Mouse (Mus musculus) hindbrain, embryonic 15.5 days (tissue): ENCODE measurements around the gene 2310034C09Rik. TPM values are rescaled to one million over a fixed set of nuclear protein-coding genes. Genes with fewer than 3 reads are reported as not detected.
"Not testable (repeated sequence)": the region's sequence is repeated elsewhere in the genome, so short reads cannot be mapped to it uniquely, and the experiment has no call there.

Source experiments
- ATAC-seq: fragments of 200-750 bp; cut with Nextera tagmentation; 2 replicates; pipeline ENCODE4 v1.8.0; 2017; ENCODE audit warnings: low read depth, moderate number of reproducible peaks, moderate TSS enrichment; ENCODE audit not compliant: low FRiP score
- H3K27ac ChIP-seq: fragments of 300-500 bp; sonication (generic); replicated peaks from 2 replicates; pipeline ENCODE4 v1.5.1; 2015; ENCODE audit warnings: mild to moderate bottlenecking, inconsistent platforms
- H3K27me3 ChIP-seq: fragments of 300-500 bp; sonication (generic); 2 replicates; pipeline ENCODE4 v1.6.1; 2015; ENCODE audit warnings: control low read depth, inconsistent platforms
- H3K36me3 ChIP-seq: fragments of 300-500 bp; sonication (generic); 2 replicates; pipeline ENCODE4 v1.6.1; 2015; ENCODE audit warnings: control low read depth, inconsistent platforms
- H3K4me1 ChIP-seq: fragments of 300-500 bp; sonication (generic); replicated peaks from 2 replicates; pipeline ENCODE4 v1.6.1; 2015; ENCODE audit warnings: control low read depth, inconsistent platforms
- H3K4me2 ChIP-seq: fragments of 300-500 bp; sonication (generic); 2 replicates; pipeline ENCODE4 v1.6.1; 2015; ENCODE audit warnings: moderate library complexity, mild to moderate bottlenecking, inconsistent platforms
- H3K4me3 ChIP-seq: fragments of 300-500 bp; sonication (generic); 2 replicates; pipeline ENCODE4 v1.5.1; 2015; ENCODE audit warnings: mild to moderate bottlenecking, inconsistent platforms
- H3K9ac ChIP-seq: fragments of 300-500 bp; sonication (generic); 2 replicates; pipeline ENCODE4 v1.6.1; 2015; ENCODE audit warnings: inconsistent platforms
- H3K9me3 ChIP-seq: fragments of 300-500 bp; sonication (generic); 2 replicates; pipeline ENCODE4 v1.6.1; 2016; ENCODE audit warnings: control low read depth, inconsistent platforms
- WGBS: fragments of 180-500 bp; shearing (Covaris S2); methylation state at CpG from one replicate; pipeline ENCODE4 v1.1.7; 2015; 5-methylcytosine and 5-hydroxymethylcytosine counted together
- polyA plus RNA-seq: library from polyadenylated mRNA; unstranded; fragments of >200 nt; fragmentation: Nextera tagmentation; extraction: Ambion mirVana; gene quantifications from 2 replicates; pipeline ENCODE4 v1.2.1, GENCODE M21; 2015

Gene 2310034C09Rik
- polyA plus RNA-seq: not detected in 2 replicates

- H3K27me3 ChIP-seq, H3K9me3 ChIP-seq, ATAC-seq, H3K4me2 ChIP-seq, H3K4me1 ChIP-seq, H3K27ac ChIP-seq, H3K4me3 ChIP-seq, H3K36me3 ChIP-seq, H3K9ac ChIP-seq: not testable (repeated sequence)
- 92% methylated on average over 3 of the region's 3 CpGs for WGBS
Measured at GRCm38 (mm10) chr16:88758547-88758946, at the start of gene 2310034C09Rik. 2310034C09Rik (plus strand) TSS chr16:88758847.

- 75% methylated on average over 4 of the region's 4 CpGs for WGBS
Measured at GRCm38 (mm10) chr16:88710757-88711156, 47.9 kb upstream of the 2310034C09Rik start.

GRCm38 (mm10) chr16:88711245-88711644, 47.4 kb upstream of the 2310034C09Rik start:
- Histone ChIP-seq H3K9ac (no peak overlapping the region), H3K36me3 (no peaks in the 10 kb centered on the region), H3K4me3 (no peak overlapping the region), H3K4me2 (no peak overlapping the region), H3K4me1 (no peaks in the 10 kb centered on the region), H3K27ac (no peak overlapping the region), H3K9me3 (no peaks in the 10 kb centered on the region), H3K27me3 (no peaks in the 10 kb centered on the region)
- WGBS: 87% methylated on average over 6 of the region's 6 CpGs
- no peak for ATAC-seq

More at GRCm38 (mm10) chr16:88710757-88711156, 47.9 kb upstream of the 2310034C09Rik start:
- Histone ChIP-seq H3K4me1 (no peaks in the 10 kb centered on the region), H3K4me2 (no peak overlapping the region), H3K9me3 (no peaks in the 10 kb centered on the region), H3K36me3 (no peaks in the 10 kb centered on the region), H3K4me3 (no peak overlapping the region), H3K27ac (no peak overlapping the region), H3K9ac (no peak overlapping the region), H3K27me3 (no peaks in the 10 kb centered on the region)
- no peak for ATAC-seq

GRCm38 (mm10) chr16:88716549-88716948, 42.1 kb upstream of the 2310034C09Rik start:
- no peak overlapping the region for H3K27ac ChIP-seq
- H3K4me1 ChIP-seq: no peaks in the 10 kb centered on the region
- no peak overlapping the region for H3K4me2 ChIP-seq
- no peak overlapping the region for H3K4me3 ChIP-seq
- H3K27me3 ChIP-seq: no peaks in the 10 kb centered on the region
- no peak overlapping the region for H3K9ac ChIP-seq
- no peaks in the 10 kb centered on the region for H3K9me3 ChIP-seq
- no peak for ATAC-seq
- H3K36me3 ChIP-seq: no peaks in the 10 kb centered on the region

- no peaks in the 10 kb centered on the region for H3K27me3 ChIP-seq
Measured at GRCm38 (mm10) chr16:88720031-88720430, 38.6 kb upstream of the 2310034C09Rik start.

GRCm38 (mm10) chr16:88728812-88729275, 29.8 kb upstream of the 2310034C09Rik start, which contains the start of gene Krtap13-1:
Krtap13-1 (plus strand) TSS chr16:88728862.
- no peak within 1 kb of the TSS for H3K4me3 ChIP-seq
- no peaks in the 10 kb centered on the region for H3K4me1 ChIP-seq
- WGBS: 86% methylated on average over 4 of the region's 4 CpGs
- H3K27ac ChIP-seq: no peak within 1 kb of the TSS
- ATAC-seq: no peak
- no peaks in the 10 kb centered on the region for H3K9me3 ChIP-seq
- H3K27me3 ChIP-seq: no peaks in the 10 kb centered on the region
- H3K9ac ChIP-seq: no peak within 1 kb of the TSS
- no peak within 1 kb of the TSS for H3K4me2 ChIP-seq
- no peaks in the 10 kb centered on the region for H3K36me3 ChIP-seq

More at GRCm38 (mm10) chr16:88720031-88720430, 38.6 kb upstream of the 2310034C09Rik start:
- Histone ChIP-seq H3K27ac (no peak overlapping the region), H3K4me3 (no peak overlapping the region), H3K36me3 (no peaks in the 10 kb centered on the region), H3K9ac (no peak overlapping the region), H3K9me3 (no peaks in the 10 kb centered on the region), H3K4me2 (no peak overlapping the region), H3K4me1 (no peaks in the 10 kb centered on the region)
- 19% methylated on average over 1 of the region's 1 CpGs for WGBS
- ATAC-seq: no peak

- H3K4me2 ChIP-seq: no peak overlapping the region
- H3K4me3 ChIP-seq: no peak overlapping the region
- no peaks in the 10 kb centered on the region for H3K4me1 ChIP-seq
- no peak overlapping the region for H3K9ac ChIP-seq
- no peak overlapping the region for H3K27ac ChIP-seq
- no peak for ATAC-seq
- H3K36me3 ChIP-seq: no peaks in the 10 kb centered on the region
- H3K27me3 ChIP-seq: no peaks in the 10 kb centered on the region
- 43% methylated on average over 2 of the region's 2 CpGs for WGBS
- no peaks in the 10 kb centered on the region for H3K9me3 ChIP-seq
Measured at GRCm38 (mm10) chr16:88735391-88735790, 23.3 kb upstream of the 2310034C09Rik start.

GRCm38 (mm10) chr16:88744750-88745340, 13.8 kb upstream of the 2310034C09Rik start:
- no peak overlapping the region for H3K27ac ChIP-seq
- no peak for ATAC-seq

GRCm38 (mm10) chr16:88747943-88748342, 10.7 kb upstream of the 2310034C09Rik start:
- no peak overlapping the region for H3K27ac ChIP-seq
- H3K9ac ChIP-seq: no peak overlapping the region
- 64% methylated on average over 4 of the region's 4 CpGs for WGBS
- no peak overlapping the region for H3K4me3 ChIP-seq
- H3K27me3 ChIP-seq: no peaks in the 10 kb centered on the region
- H3K9me3 ChIP-seq: no peaks in the 10 kb centered on the region
- no peak overlapping the region for H3K4me2 ChIP-seq
- no peak for ATAC-seq
- no peaks in the 10 kb centered on the region for H3K4me1 ChIP-seq
- H3K36me3 ChIP-seq: no peaks in the 10 kb centered on the region

More at GRCm38 (mm10) chr16:88744750-88745340, 13.8 kb upstream of the 2310034C09Rik start:
- Histone ChIP-seq H3K27me3 (no peaks in the 10 kb centered on the region), H3K4me3 (no peak overlapping the region), H3K4me1 (no peaks in the 10 kb centered on the region), H3K4me2 (no peak overlapping the region), H3K9ac (no peak overlapping the region), H3K36me3 (no peaks in the 10 kb centered on the region), H3K9me3 (no peaks in the 10 kb centered on the region)
- WGBS: 72% methylated on average over 4 of the region's 4 CpGs

GRCm38 (mm10) chr16:88751535-88751934, 7.1 kb upstream of the 2310034C09Rik start, which contains the start of gene Krtap13:
Krtap13 (minus strand) TSS chr16:88751635.
- not testable (repeated sequence) for ATAC-seq, H3K4me2 ChIP-seq, H3K27me3 ChIP-seq, H3K4me3 ChIP-seq, H3K9ac ChIP-seq, H3K4me1 ChIP-seq, H3K9me3 ChIP-seq, H3K36me3 ChIP-seq, H3K27ac ChIP-seq
- 79% methylated on average over 3 of the region's 3 CpGs for WGBS

GRCm38 (mm10) chr16:88774106-88774505, 15.5 kb downstream of the 2310034C09Rik start, which contains the start of gene 2310057N15Rik:
2310057N15Rik (minus strand) TSS chr16:88774206.
- H3K4me1 ChIP-seq: no peaks in the 10 kb centered on the region
- no peaks in the 10 kb centered on the region for H3K9me3 ChIP-seq
- no peak for ATAC-seq
- no peaks in the 10 kb centered on the region for H3K27me3 ChIP-seq
- H3K9ac ChIP-seq: no peak within 1 kb of the TSS
- H3K4me3 ChIP-seq: no peak within 1 kb of the TSS
- H3K36me3 ChIP-seq: no peaks in the 10 kb centered on the region
- WGBS: 89% methylated on average over 2 of the region's 2 CpGs
- H3K4me2 ChIP-seq: no peak within 1 kb of the TSS
- H3K27ac ChIP-seq: no peak within 1 kb of the TSS

GRCm38 (mm10) chr16:88777596-88777995, 18.9 kb downstream of the 2310034C09Rik start, which contains the start of gene Gm5965:
Gm5965 (plus strand) TSS chr16:88777896.
- no peaks in the 10 kb centered on the region for H3K4me1 ChIP-seq
- no peak within 1 kb of the TSS for H3K27ac ChIP-seq
- no peaks in the 10 kb centered on the region for H3K9me3 ChIP-seq
- no peak for ATAC-seq
- no peaks in the 10 kb centered on the region for H3K27me3 ChIP-seq
- H3K4me2 ChIP-seq: no peak within 1 kb of the TSS
- WGBS: 93% methylated on average over 6 of the region's 6 CpGs
- no peaks in the 10 kb centered on the region for H3K36me3 ChIP-seq
- no peak within 1 kb of the TSS for H3K4me3 ChIP-seq
- H3K9ac ChIP-seq: no peak within 1 kb of the TSS
